Mouse (Mus musculus) liver, embryonic 14.5 days (tissue): ENCODE data around the gene Hormad2. TPM values are rescaled to one million over a fixed set of nuclear protein-coding genes. Genes with fewer than 3 reads are reported as not detected.

Experiments
- ATAC-seq: fragments of 200-750 bp; cut with Nextera tagmentation; 2 replicates; pipeline ENCODE4 v1.8.0; 2017; ENCODE audit warnings: moderate number of reproducible peaks, mild to moderate bottlenecking, moderate library complexity; ENCODE audit not compliant: insufficient read depth
- DNase-seq, 3 experiments: peaks; one replicate each; pipeline ENCODE4 v3.0.0-alpha.2; 2012 to 2013; ENCODE audit warnings: low read depth in 3 of 3, low spot score in 3 of 3
- H3K27ac ChIP-seq: fragments of 300-500 bp; sonication (generic); 2 replicates; pipeline ENCODE4 v1.5.1; 2014; ENCODE audit warnings: moderate library complexity, mild to moderate bottlenecking, control low read depth, inconsistent platforms
- H3K27me3 ChIP-seq: fragments of 300-500 bp; sonication (generic); 2 replicates; pipeline ENCODE4 v1.6.1; 2014; ENCODE audit warnings: mild to moderate bottlenecking, low read length, moderate library complexity; ENCODE audit not compliant: control insufficient read depth, insufficient read depth
- H3K36me3 ChIP-seq: fragments of 300-500 bp; sonication (generic); replicated peaks from 2 replicates; pipeline ENCODE4 v1.6.1; 2014; ENCODE audit warnings: low read depth; ENCODE audit not compliant: control insufficient read depth, insufficient read depth
- H3K4me1 ChIP-seq, 2 experiments: fragments of 200-500 bp in 1 of 2; fragments of 300-500 bp in 1 of 2; sonication (generic) in 1 of 2; replicated peaks; 2 replicates each; pipeline ENCODE4 v1.6.1; 2012 to 2014; ENCODE audit warnings: antibody characterized with exemption in 1 of 2, inconsistent platforms in 1 of 2, low read length in 1 of 2; ENCODE audit not compliant: control insufficient read depth in 2 of 2, insufficient read depth in 2 of 2
- H3K4me2 ChIP-seq: fragments of 300-500 bp; sonication (generic); 2 replicates; pipeline ENCODE4 v1.6.1; 2014; ENCODE audit warnings: low read depth, mild to moderate bottlenecking, control low read depth, moderate library complexity
- H3K4me3 ChIP-seq, 2 experiments: fragments of 200-500 bp in 1 of 2; fragments of 300-500 bp in 1 of 2; sonication (generic) in 1 of 2; 2 replicates each; pipeline ENCODE4 v1.5.1; 2012 to 2014; ENCODE audit warnings: low read depth in 2 of 2, low read length in 2 of 2, mild to moderate bottlenecking in 2 of 2, control low read depth in 1 of 2, inconsistent platforms in 1 of 2, moderate library complexity in 1 of 2; ENCODE audit not compliant: insufficient read depth in 1 of 2
- H3K9ac ChIP-seq: fragments of 300-500 bp; sonication (generic); replicated peaks from 2 replicates; pipeline ENCODE4 v1.6.1; 2014; ENCODE audit warnings: mild to moderate bottlenecking, control low read depth, moderate library complexity
- H3K9me3 ChIP-seq: fragments of 300-500 bp; sonication (generic); 2 replicates; pipeline ENCODE4 v1.6.1; 2016; ENCODE audit warnings: low read length, mixed read lengths; ENCODE audit not compliant: control insufficient read depth
- CTCF ChIP-seq: IDR thresholded peaks from 2 replicates; pipeline ENCODE4 v1.5.1; 2016; ENCODE audit warnings: antibody characterized with exemption, low read depth, control low read depth
- EP300 ChIP-seq: IDR thresholded peaks from 2 replicates; pipeline ENCODE4 v1.6.1; 2016; ENCODE audit warnings: antibody characterized with exemption, low read depth
- WGBS: fragments of 180-500 bp; shearing (Covaris S2); extraction: QIAGEN DNeasy Blood & Tissue Kit; methylation state at CpG from one replicate; pipeline ENCODE4 v1.1.7; 2014; ENCODE audit not compliant: insufficient replicate concordance; 5-methylcytosine and 5-hydroxymethylcytosine counted together
- polyA plus RNA-seq, 2 experiments: library from polyadenylated mRNA; depleted of rRNA in 1 of 2; stranded (reverse) in 1 of 2; unstranded in 1 of 2; fragments of >200 nt; fragmentation: Nextera tagmentation in 1 of 2; extraction: Ambion mirVana in 1 of 2; gene quantifications; 2 replicates each; pipeline versions ENCODE4 v1.2.1 to v1.2.3; 2012 to 2014

Hormad2 gene
- polyA plus RNA-seq, 2 experiments = 0.32 to 0.33 TPM

DNA sequence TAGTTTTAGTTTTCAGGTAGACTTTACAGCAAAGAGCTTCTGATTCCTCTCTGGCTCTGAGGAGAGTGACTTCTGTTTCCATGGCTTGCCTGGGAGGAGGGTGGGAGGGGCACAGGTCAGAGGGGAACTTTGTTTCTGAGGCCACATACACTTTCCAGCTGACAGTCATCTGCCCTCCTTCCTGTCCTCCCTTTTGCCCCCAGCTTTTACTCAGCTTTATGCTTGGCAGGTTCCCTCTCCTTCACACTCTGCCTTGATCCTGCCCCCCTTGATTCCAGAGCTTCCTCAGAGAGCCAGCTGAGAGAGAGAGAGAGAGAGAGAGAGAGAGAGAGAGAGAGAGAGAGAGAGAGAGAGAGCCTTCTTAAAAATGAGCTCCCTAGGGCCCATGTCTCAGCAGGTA lies 30.3 kb upstream of the Hormad2 start:
- no peak overlapping the region for H3K4me3 ChIP-seq
- no peaks in the 10 kb centered on the region for H3K9me3 ChIP-seq
- no peak overlapping the region for H3K27ac ChIP-seq
- TF ChIP-seq EP300 = no peak
- TF ChIP-seq CTCF = no peak
- H3K4me1 ChIP-seq = no peaks in the 10 kb centered on the region; a peak in 1 of 4 replicates
- H3K4me2 ChIP-seq = no peak overlapping the region
- no peak for ATAC-seq
- H3K9ac ChIP-seq = no peak overlapping the region
- no peaks in the 10 kb centered on the region for H3K27me3 ChIP-seq
- DNase-seq = no peak
- no peaks in the 10 kb centered on the region for H3K36me3 ChIP-seq

DNA sequence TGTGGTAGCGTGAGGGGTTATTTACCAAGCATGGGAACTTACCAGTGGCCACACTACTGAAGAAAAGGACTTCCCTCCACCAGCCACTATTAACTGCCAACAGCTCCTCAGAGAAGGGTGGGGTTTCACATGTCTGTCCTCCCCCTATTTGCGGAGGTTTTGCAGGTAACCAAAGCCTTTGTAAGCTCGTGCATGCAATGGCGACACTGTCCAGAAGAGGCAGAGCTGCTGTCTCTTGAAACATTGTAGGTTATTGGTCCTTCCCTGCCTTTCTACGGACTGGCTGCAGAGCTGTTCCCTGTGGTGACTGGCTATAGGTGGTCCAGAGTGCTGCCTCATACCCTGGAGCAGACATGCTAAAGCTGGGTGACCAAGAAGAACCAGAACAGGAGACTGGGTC lies 28.2 kb upstream of the Hormad2 start:
- Histone ChIP-seq H3K4me1 (no peaks in the 10 kb centered on the region; a peak in 1 of 4 replicates), H3K9me3 (no peaks in the 10 kb centered on the region), H3K4me3 (no peak overlapping the region), H3K9ac (no peak overlapping the region), H3K4me2 (no peak overlapping the region), H3K27ac (no peak overlapping the region), H3K27me3 (no peaks in the 10 kb centered on the region), H3K36me3 (no peaks in the 10 kb centered on the region)
- no peak for ATAC-seq
- 73% methylated on average over 5 of the region's 5 CpGs for WGBS
- DNase-seq = no peak
- TF ChIP-seq EP300 (no peak), CTCF (peak; percentile 15; the same call in 1 of the 2 replicates)

- no peak overlapping the region for H3K27ac ChIP-seq
- 0 out of 2 replicates have a peak, but pooled peaks have one; percentile 24 for ATAC-seq
- 84% methylated on average over 1 of the region's 1 CpGs for WGBS
Measured at GRCm38 (mm10) chr11:4467436-4467835, 26.5 kb upstream of the Hormad2 start.

DNA sequence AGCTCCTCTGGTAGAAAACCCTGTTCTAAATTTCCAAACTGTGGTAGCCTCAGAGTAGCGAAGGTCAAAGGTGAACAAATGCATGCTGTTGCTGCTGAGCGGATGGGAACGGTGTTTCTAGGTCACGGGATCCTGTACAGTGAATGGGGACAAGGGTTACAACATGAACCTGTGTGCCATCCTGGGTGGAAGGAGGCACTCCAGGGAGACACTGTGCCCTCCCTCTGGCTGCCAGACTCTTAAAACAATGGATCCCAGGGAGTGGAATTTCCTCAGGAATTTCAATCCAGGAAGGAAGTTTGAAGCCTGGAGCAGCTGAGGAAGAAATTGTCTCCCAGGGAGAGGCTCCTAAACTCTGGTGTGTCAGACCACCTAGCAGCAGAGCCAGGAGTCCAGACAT lies 25.3 kb upstream of the Hormad2 start:
- 38% methylated on average over 4 of the region's 4 CpGs for WGBS
- Histone ChIP-seq H3K27me3 (no peaks in the 10 kb centered on the region), H3K27ac (no peak overlapping the region), H3K4me3 (no peak overlapping the region), H3K4me1 (no peaks in the 10 kb centered on the region; a peak in 1 of 4 replicates), H3K9me3 (no peaks in the 10 kb centered on the region), H3K9ac (no peak overlapping the region), H3K36me3 (no peaks in the 10 kb centered on the region), H3K4me2 (no peak overlapping the region)
- no peak for ATAC-seq
- no peak for DNase-seq
- TF ChIP-seq EP300 (no peak), CTCF (no peak)

More at GRCm38 (mm10) chr11:4467436-4467835, 26.5 kb upstream of the Hormad2 start:
- no peak overlapping the region for H3K4me2 ChIP-seq
- no peak overlapping the region for H3K4me3 ChIP-seq
- H3K36me3 ChIP-seq = no peaks in the 10 kb centered on the region
- no peaks in the 10 kb centered on the region; a peak in 1 of 4 replicates for H3K4me1 ChIP-seq
- TF ChIP-seq EP300 (no peak), CTCF (no peak)
- H3K9me3 ChIP-seq = no peaks in the 10 kb centered on the region
- no peak overlapping the region for H3K9ac ChIP-seq
- no peak for DNase-seq
- no peaks in the 10 kb centered on the region for H3K27me3 ChIP-seq

- Histone ChIP-seq H3K36me3 (no peaks in the 10 kb centered on the region), H3K27me3 (no peaks in the 10 kb centered on the region), H3K4me3 (no peak overlapping the region), H3K27ac (no peak overlapping the region), H3K9me3 (no peaks in the 10 kb centered on the region), H3K9ac (no peak overlapping the region), H3K4me1 (no peaks in the 10 kb centered on the region; a peak in 1 of 4 replicates), H3K4me2 (no peak overlapping the region)
- ATAC-seq (no peak), DNase-seq (no peak)
- 71% methylated on average over 4 of the region's 4 CpGs for WGBS
- TF ChIP-seq CTCF (no peak), EP300 (no peak)
Measured at GRCm38 (mm10) chr11:4464616-4465015, 23.7 kb upstream of the Hormad2 start.
